Mouse (Mus musculus) embryonic fibroblast, embryonic 13.5 days (primary cell): Measurements from ENCODE around the gene Cnst.

Experiments used
- CTCF ChIP-seq: IDR thresholded peaks from 2 replicates; pipeline ENCODE4 v1.5.1; 2011; ENCODE audit warnings: mild to moderate bottlenecking, control low read depth, low read length, moderate library complexity, borderline replicate concordance; ENCODE audit not compliant: insufficient read depth
- POLR2A ChIP-seq: IDR thresholded peaks from 2 replicates; pipeline ENCODE4 v1.6.1; 2011; ENCODE audit warnings: low read depth, mild to moderate bottlenecking, control low read depth, low read length, moderate library complexity

GRCm38 (mm10) chr1:179609724-179610505 lies 63.7 kb downstream of the Cnst start:
- TF ChIP-seq CTCF, result no peak
- TF ChIP-seq POLR2A, result no peak
